Mouse (Mus musculus) megakaryocyte progenitor cell, adult 5-6 weeks (primary cell): Measurements from ENCODE around the gene Tspan9. TPM values are rescaled to one million over a fixed set of nuclear protein-coding genes. Genes with fewer than 3 reads are reported as not detected.
A peak's percentile ranks its signal among the peaks of the same experiment; 100 is the strongest.

Experiments
- ATAC-seq: replicated peaks from 2 replicates; pipeline ENCODE4 v1.8.0; 2016; ENCODE audit warnings: mild to moderate bottlenecking, moderate TSS enrichment, inconsistent platforms; ENCODE audit not compliant: poor library complexity
- total RNA-seq, 2 experiments: library from RNA; stranded (forward) in 1 of 2; stranded (reverse) in 1 of 2; fragments of 157-497, 149-512 nt in 1 of 2; fragments of 200-1000 nt in 1 of 2; gene quantifications; 2 replicates each; pipeline versions ENCODE4 v1.2.3 to v1.2.4; 2015 to 2017

Gene Tspan9
- total RNA-seq (2015): 0.71 and 2.7 TPM in 2 replicates
- total RNA-seq (2017): 2.8 and 4.4 TPM in 2 replicates

DNA sequence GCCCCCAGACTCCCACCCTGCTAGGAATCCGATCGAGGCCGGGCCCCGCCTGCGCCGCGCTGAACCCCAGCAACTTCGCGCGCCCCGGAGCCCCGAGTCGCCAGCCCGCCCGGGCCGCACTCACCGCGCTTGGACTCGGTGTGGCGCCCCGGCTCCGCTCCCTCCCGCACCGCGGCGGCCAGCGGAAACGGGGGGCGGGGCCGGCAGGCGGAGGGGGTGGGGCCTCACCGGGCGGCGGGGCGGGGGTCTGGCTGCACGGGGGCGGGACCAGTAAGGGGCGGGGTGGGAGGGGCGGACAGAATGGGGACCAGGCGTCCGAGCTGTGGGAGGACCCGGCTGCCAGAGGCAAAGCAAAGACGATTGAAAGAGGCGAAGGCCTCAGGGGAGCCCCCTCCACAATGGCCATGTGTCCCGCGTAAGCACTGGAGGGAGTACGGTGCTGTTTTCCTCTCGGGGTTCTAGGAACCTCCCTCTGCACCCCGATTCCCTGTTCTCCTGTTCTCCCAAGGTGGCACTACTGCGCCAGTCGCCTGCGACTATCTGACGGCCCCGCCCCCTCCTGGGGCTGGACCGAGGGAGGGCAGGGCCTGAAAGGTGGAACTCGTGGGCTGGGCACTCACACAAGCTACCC is at the start of gene Tspan9:
Tspan9 (minus strand) TSS at position 205 of the 631 bp plus-strand sequence.
- ATAC-seq: peak; percentile 81

DNA sequence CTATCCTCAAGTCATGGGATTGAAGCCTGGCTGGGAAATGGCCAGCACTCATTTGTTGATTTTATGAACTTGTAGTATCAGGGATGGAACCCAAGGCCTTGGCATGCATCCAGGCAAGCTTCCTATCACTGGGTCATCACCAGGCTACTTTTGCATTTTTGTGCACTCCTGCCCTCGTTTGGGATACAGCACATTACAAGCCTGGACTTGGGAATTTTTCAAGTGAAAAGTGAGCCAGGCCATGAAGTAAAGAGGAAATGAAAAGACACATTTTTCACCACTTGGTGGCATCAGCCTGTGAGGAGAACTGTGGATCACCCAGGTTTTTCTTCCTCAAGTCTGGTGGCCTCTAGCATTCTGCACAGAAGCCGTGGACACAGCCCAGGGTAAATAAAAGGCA is 40.1 kb upstream of the Tspan9 start:
- ATAC-seq: no peak

DNA sequence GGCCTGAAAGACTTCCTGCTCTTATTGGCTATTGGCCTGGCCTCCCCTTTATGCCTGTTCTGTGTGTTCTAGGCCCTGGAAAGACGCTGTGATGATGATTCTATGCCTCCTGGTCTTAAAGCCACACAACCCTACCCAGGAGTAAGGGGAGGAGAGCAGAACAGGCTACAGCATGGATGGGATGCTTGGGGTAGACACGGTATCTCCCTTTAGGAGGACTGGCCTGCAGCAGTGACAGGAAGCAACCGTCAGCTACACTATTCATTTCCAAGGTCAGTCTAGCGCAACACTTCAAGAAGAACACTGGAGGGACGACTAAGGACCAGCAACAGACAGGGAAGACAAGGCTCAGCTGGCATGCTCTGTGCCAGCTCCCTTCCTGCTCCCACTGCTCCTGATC is 37.8 kb upstream of the Tspan9 start:
- ATAC-seq: no peak

DNA sequence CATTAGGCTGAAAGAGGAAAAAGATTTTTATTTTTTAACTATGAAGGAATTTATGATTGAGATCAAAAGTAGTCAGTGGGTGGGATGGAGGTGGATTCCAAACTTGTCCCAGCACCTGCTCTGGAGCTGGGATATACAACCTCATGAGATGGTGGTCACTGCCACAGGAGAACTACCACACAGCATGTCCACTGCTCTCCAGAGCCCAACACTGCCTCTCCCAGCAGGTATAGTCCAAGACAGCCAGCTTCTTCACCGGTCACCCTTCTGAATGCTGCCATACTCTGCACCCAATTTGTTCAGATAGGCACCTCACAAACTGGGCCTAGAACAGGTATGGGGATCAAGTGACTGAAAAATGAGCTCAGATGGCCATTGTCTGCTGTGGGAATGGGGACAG is 36.3 kb upstream of the Tspan9 start:
- ATAC-seq: no peak

DNA sequence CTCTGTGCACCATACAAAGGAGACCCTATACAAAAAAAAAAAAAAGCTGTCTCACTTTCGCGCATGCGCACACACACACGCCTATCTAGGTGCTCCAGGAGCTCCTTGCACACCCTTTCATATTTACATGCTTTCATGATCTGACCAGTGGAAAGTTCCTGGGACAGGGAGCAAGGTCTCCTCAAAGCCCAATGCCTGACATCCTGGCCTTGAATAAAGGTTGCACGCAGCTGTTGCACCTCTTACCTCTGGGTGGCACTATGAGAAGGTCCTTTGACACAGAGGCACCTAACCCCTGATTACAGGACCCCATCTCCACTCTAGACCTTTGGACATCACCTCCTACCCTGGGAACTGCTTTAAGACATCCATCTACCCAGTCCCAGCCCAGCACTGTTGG is 35.9 kb upstream of the Tspan9 start:
- ATAC-seq: peak; percentile 42; the same call in 1 of the 2 replicates

DNA sequence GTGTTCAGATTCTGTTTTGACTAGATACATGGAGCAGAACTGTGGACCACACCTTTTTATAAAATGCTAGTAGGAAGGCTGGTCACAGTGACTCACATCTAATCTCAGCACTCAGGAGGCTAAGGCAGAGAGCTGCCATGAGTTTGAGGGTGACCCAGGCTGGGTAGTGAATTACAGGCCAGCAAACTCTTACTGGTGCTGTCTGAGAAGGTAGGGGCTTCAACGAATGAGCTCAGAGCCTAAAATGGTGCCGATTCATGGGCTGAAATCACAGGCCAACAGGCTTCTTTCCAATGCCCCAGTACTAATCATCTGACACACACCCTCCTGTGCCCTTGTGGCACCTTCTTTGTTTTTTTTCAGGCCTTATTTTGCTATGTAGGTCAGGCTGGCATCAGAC is 35.3 kb upstream of the Tspan9 start:
- ATAC-seq: no peak

DNA sequence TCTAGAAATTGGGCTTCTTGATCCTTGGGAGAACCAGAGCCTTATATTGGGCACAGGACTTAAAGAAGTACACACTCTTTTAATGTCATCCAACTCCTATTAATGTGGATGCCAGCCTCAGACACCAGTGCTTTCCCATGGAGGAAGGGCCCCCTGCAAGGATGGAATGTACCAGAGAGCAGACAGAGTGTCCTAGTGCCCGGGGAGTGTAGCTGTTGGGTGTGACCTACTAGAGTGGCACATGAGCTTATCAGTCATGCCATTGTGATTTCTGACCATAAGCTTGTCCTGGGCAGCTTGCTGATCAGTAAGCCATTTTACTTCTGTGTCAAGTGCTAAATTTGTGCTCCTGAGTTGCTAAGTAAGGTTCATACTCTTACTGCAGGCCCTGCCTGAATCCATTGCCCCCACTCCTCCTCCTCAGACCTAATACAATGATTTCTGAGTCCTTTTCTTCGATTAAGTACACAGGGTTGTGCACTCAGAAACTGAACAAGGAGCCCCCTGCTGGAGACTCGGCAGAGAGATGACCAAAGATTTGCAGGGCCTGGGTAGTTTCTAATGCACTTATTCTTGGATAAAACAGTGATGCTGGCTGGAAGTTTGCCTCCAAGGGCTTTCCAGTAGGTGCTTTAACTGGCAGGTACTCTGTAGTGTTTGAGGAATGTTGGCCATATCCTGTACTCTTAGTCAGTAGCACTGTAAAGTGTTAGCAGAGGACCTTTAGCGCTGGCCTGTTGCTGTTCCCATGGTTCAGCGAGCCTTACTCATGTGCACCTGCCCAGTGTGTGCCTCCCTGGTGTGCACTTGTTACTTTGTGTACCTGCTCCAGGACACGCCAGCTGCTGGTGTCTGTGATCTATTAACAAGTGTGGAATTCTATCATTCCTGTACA is 25.6 kb upstream of the Tspan9 start:
- peak; percentile 39; the same call in 1 of the 2 replicates for ATAC-seq

DNA sequence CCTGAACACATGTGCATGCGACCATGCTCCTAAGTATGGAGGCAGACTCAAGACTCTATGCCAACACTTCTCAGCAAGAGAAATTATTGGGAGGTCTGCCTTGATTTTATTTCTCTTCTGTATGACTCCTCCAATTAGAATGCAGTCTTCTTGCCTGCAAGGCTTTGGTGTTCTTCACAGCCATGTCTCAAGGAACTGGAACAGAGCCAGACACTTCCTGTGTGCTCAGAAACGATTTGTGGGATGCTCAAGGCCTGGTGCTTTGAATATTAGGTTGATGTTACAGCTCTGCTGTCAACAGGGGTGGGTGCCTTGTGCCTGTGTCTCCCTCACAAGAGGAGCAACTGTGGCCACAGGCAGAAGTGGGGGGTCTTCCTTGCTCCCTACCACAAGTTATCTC is 22.2 kb upstream of the Tspan9 start:
- ATAC-seq: no peak

DNA sequence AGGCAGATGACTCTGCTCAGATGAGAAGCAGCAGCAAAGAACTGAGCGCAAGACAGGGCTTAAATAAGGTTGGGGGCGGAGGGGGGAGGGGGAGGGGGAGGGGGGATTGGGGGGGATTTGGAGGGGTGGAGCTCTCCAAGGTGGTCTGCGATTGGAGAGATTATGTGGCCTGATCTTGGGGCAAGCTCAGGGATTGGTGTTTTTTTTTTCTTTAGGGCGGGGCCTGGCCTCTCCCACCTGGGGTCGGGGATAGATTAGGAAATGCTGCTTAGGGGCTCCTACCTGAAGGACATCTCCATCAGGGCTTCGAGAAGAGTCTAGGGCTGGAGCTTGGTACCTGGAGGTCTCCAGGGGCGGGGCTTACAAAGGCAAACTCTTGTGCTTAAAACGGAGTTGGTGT is 21.2 kb upstream of the Tspan9 start:
- ATAC-seq: no peak

DNA sequence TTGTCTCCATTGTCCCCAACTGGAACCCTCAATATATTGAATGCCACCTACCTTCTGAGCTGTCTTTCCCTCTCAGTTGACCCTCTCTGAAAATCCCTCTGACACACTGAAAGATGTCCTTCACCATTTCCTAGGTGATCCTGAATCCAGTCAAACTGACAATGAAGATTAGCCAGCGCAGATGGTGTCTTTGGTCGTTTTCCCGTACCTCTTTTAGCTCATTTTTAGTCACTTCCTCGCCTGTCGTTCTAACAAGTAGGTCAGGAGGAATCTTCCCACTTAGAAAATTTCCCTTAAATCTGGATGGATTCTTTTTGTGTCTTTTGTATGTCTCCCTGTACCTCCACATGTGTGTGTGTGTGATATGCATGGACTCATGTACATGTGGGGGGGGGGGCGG is 15.7 kb upstream of the Tspan9 start:
- no peak for ATAC-seq

DNA sequence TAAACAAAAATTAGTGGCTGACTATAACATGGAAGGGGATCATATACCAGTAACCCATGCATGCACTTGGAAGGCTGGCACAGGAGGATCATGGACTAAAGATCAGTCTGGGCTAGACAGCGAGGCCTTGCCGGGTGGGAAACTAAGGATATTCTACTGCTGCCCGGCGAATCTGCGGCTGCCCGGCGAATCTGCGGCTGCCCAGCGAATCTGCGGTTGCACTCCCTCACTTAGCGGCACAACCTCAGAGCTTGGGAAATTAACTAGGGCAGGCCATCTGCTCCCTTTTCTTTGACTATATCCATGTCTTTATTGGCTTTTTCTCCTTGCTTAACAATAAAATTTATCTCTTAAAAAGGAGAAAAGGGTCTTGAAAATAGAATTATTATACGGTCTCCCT is 14.6 kb upstream of the Tspan9 start:
- ATAC-seq: no peak

DNA sequence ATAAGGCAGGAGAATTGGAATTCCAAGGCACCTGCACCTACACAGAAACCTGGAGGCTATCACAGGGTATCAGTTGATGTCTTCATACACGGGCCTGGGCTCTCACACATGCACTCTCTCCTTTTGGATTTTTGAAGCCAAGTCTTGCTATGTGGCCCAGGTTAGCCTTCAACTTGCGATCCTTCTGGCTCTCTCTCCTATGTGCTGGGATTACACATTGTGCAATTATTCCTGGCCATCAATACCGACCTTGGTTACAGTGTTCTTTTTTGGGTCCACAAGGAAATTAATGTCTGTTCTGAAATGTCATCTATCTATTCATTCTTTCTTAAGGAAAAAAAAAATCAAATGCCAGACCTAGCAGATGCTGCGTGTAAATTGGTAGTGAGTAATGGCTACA is 13.1 kb upstream of the Tspan9 start:
- no peak for ATAC-seq

DNA sequence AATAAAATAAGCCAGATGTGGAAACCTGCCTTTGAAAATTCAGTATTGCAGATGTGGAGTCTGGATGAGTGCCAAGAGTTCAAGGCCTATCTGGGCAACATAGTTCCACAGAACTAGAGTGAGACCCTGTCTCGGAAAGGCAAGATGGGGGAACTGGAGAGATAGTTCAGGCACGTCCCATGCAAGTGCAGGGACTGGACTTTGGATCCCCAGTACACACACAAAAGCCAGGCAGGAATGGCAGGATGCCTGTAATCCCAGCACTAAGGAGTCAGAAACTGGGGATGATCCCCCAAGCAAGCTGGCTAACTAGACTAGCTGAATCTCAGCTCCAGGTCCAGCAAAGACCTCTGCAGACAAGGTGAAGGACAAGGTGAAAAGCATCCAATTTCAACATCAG is 12.5 kb upstream of the Tspan9 start:
- no peak for ATAC-seq

DNA sequence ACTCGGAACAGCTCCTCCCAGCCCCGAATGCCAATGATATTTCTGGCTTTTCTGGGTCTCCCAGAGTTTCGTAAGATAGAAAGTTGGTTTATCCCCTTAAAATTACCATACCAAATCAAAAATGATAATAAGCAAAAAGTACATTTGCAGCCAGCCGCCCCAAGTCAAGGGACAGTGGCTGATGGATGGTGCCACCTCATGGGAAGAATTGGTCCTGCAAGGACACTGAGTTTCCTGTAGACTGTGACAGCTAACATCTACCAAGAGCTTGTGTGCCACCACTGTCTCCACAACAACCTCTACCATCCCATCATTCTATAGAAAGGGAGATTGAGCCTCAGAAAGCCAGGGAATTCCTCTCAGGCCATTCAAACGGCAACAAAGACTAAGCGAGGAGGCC is 2.4 kb upstream of the Tspan9 start:
- ATAC-seq: peak; percentile 52

DNA sequence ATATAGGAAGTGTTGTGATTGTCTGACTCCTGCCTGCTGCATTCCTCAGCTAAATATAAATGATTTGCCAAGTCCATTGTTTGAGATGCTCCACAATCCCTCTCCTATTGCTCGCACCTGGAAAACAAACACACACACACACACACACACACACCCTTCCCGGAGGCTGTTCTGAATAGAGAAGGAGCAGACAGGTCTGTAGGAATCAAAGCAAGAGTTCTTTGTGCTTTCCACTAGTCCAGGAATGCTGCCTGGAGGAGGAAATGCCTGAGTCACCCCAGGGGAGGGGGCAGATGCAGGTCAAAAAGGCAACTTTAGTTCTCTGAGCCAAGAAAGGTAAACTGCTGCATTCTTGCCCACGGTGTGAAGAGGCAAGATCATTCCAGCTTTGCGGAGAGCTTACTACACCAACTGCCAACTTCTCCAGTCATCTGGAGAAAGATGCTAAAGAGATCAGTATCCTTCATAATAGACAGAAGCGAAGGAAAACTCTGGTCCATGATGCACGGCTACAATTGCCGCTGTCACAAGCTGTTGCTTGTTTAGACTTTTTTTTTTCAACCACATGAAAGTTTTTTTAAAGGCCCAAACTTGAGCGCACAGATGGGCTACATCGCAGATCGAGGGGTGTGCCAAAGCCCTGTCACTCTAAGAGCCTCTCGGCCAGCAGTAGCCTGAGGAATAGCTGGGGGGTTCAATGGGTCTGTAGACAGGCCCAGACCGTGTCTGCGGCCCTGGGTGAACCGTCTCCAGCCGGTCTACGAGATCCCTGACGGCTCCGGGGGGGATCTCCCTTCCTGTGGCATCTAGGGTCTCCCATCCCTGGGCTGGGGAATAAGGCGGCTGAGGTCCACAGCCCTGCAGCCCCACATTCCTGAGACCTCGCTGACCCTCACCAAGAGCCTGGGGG is 770 bp downstream of the Tspan9 start:
- no peak for ATAC-seq

DNA sequence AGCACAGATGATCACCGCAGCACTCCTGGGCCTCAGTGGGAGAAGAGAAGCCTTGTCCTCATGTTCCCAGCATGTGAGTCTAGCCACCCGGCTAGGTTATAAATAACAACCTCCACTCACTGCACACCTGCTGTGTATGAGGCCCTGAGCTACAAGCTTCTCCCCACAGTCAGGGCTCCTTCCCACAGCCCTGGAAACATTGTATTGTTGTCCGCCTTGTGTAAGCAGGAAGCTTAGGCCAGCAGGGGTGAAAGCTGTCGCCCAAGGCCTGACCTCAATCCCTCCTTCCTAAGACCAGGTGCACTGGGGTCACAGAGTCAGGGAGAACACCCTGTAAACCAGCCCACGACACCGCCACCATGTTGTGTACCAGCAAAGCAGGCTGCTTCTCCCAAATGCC is 2.7 kb downstream of the Tspan9 start:
- no peak for ATAC-seq

DNA sequence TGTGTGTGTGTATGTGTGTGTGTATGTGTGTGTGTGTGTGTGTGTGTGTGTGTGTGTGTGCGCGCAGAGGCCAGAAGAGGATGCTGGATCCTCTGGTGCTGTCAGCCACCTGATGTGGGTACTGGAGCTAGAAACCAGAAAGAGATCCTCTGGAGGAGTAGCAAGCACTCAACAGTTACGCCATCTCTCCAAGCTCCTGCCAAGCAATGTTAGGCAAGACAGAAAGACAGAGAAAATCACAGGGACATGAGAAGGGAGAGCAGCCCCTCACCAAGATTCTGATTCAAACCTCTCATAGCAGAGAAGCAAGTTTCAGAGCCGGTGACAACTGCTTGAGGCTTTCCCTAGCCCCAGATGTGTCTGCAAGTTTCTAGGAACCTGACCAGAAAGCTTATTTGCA is 5.5 kb downstream of the Tspan9 start:
- ATAC-seq: no peak

DNA sequence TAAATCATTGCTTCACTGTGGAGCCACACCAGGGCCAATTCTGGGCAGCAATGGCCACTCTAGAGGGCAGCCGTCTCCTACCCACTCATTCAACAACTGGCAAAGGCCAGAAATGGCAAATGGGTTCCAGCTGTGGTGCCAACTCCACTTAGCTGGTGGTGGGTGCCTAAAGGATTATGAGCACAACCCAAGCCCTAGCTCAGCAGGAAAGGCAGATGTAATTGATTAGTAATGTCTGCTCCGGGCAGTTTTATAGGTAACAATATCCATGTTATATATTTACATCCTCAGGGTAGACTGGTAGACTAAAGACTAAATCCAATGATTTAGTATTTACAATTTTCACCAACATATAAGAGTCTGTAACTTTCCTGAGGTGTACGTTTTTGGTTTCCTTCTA is 6.7 kb downstream of the Tspan9 start:
- ATAC-seq: no peak

DNA sequence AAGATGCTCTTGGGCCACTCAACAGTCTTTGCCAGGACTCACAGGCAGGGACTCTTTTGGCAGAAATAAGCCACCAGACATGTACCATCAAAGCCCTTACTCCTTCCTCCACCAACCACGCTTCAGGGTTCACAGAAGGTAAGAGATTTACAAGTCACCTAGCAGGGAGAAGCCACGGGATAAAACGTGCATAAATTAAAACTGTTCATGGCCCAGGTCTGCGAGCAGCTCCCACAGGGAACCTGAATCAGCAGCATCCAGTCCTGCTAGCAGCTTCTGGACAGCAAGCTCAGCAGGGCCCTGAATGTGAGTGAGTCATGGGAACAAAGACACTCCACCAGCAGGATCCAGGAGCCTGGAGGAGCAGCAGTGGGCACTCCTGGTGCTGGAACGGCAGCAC is 7.9 kb downstream of the Tspan9 start:
- no peak for ATAC-seq

DNA sequence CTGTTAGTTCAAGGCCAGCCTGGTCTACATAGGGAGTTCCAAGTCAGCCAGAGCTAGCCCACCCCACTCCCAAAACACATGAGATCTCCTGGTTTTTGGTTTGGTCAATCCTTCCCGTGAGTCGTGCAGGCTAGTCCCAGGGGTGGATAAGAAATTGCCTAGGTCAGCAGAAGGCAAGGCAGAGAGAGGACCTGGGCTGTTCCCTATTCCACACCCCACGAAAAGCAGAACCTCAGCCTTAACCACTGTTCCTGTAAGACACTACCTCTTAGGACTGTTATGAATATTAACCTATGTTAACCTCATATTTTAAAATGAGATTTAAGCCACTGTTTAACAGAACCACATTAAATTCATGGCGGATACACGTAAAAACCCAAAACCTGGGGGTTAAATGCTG is 8.4 kb downstream of the Tspan9 start:
- ATAC-seq: peak; percentile 83

DNA sequence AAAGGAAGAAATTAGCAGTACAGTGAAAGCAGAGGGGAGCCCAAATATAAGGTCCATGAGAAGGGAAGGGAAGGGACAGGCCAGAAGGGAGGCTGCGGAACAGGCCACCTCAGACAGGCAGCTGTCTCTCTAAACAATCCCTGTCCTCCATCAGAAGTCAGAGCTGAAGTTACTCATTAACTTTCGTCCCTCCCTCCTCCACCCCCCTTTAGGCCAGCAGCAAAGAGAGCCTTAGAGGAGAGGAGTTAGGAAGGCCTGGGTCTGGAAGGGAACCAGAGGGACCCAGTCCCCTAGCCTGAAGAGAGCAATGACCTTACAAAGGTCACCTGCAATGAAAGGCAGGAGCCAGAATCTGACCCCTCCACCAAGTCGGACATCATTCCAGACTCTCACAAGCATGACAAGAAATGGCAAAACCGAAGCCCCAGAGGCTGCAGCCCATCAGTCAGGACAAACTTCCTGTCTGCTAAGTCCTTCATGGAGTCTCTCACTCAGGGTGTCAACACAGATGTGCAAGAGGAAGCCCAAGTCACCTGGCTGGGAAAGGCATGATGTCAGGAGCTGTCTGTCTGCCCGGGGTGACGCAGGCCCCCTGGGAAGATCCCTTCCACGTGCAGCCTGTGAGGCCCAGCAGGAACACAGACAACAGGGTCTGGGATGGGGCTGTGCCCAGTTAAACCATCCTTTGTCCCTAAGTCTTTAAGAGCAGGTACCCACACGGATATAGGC is 9.0 kb downstream of the Tspan9 start:
- no peak for ATAC-seq
